Mouse (Mus musculus) hindbrain, embryonic 10.5 days (tissue): ENCODE data around the gene Neurl1b. TPM values are rescaled to one million over a fixed set of nuclear protein-coding genes. Genes with fewer than 3 reads are reported as not detected.

ENCODE experiments used
- DNase-seq: peaks from one replicate; pipeline ENCODE4 v3.0.0-alpha.2; 2017; ENCODE audit warnings: low spot score
- H3K27ac ChIP-seq: fragments of 300-500 bp; sonication (generic); 2 replicates; pipeline ENCODE4 v1.5.1; 2016; ENCODE audit warnings: mild to moderate bottlenecking, moderate library complexity
- H3K27me3 ChIP-seq: fragments of 300-500 bp; sonication (generic); 2 replicates; pipeline ENCODE4 v1.6.1; 2016; ENCODE audit warnings: mild to moderate bottlenecking; ENCODE audit not compliant: poor library complexity, insufficient read depth, severe bottlenecking
- H3K36me3 ChIP-seq: fragments of 300-500 bp; sonication (generic); 2 replicates; pipeline ENCODE4 v1.6.1; 2016; ENCODE audit warnings: mild to moderate bottlenecking, moderate library complexity
- H3K4me1 ChIP-seq: fragments of 300-500 bp; sonication (generic); replicated peaks from 2 replicates; pipeline ENCODE4 v1.6.1; 2016; ENCODE audit warnings: mild to moderate bottlenecking
- H3K4me3 ChIP-seq: fragments of 300-500 bp; sonication (generic); 2 replicates; pipeline ENCODE4 v1.5.1; 2016; ENCODE audit warnings: mild to moderate bottlenecking, moderate library complexity
- H3K9me3 ChIP-seq: fragments of 300-500 bp; sonication (generic); 2 replicates; pipeline ENCODE4 v1.6.1; 2016; ENCODE audit warnings: mild to moderate bottlenecking, moderate library complexity
- WGBS: fragments of 180-500 bp; shearing (Covaris S2); methylation state at CpG from one replicate; pipeline ENCODE4 v1.1.7; 2016; 5-methylcytosine and 5-hydroxymethylcytosine counted together
- polyA plus RNA-seq: library from polyadenylated mRNA; unstranded; fragments of >200 nt; fragmentation: Nextera tagmentation; extraction: Ambion mirVana; gene quantifications from 2 replicates; pipeline ENCODE4 v1.2.1, GENCODE M21; 2016

The Neurl1b gene
- polyA plus RNA-seq, 1 experiment from 2014 or later, result 0.16 TPM

DNA sequence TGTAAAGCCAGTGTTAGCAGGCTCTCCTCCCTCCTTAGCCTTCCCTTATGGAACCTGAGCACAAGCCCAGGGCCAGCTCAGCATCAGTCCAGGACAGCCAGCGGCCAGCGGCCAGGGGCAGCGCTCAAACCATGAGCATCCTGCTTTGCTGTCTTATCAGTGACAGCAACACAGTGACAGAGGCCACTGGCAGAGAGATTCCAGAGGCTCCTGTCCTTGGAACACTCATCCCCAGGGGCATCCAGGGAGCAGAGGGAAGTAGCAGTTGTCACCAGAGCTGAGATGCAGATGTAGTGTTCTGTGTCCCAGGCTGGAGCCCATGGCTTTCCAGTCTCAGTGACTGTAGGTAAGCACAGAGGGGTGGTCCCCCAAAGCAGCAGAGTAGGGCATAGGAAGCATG, 32.5 kb upstream of the Neurl1b start:
- no peaks in the 10 kb centered on the region for H3K36me3 ChIP-seq

DNA sequence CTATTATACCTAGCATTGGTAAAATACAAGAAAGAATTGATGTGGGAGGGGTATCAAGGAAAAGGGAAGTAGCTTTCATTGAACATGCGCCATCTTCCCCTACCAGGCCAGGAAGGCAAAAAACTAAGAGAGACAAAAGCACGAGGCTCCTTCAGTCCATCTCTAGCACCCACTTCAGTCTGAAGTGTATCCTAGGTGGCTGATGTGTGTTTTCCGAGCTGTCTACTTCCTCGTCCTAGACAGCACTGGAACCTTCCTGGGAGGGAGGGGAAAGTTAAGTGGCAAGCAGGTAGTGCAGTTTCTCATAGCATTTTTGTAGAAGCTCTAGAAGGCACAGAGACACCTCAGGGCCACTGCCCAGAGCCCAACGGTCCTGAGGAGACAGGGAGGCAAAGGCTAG, 31.9 kb upstream of the Neurl1b start:
- Histone ChIP-seq H3K9me3 (no peaks in the 10 kb centered on the region), H3K27me3 (no peaks in the 10 kb centered on the region), H3K36me3 (no peaks in the 10 kb centered on the region), H3K4me1 (peaks cover 30% of the 10 kb centered on the region), H3K27ac (no peak overlapping the region), H3K4me3 (no peak overlapping the region)
- WGBS, result 84% methylated on average over 5 of the region's 5 CpGs
- no peak for DNase-seq

More for the DNA sequence above, 32.5 kb upstream of the Neurl1b start:
- peaks cover 27% of the 10 kb centered on the region for H3K4me1 ChIP-seq
- no peaks in the 10 kb centered on the region for H3K9me3 ChIP-seq
- no peaks in the 10 kb centered on the region for H3K27me3 ChIP-seq
- H3K4me3 ChIP-seq, result no peak overlapping the region
- no peak for DNase-seq
- peak overlapping the region; percentile 20; the same call in 1 of the 2 replicates for H3K27ac ChIP-seq
- 71% methylated on average over 3 of the region's 3 CpGs for WGBS

GRCm38 (mm10) chr17:26384111-26384510, 30.5 kb upstream of the Neurl1b start:
- WGBS, result 91% methylated on average over 3 of the region's 3 CpGs
- Histone ChIP-seq H3K4me3 (no peak overlapping the region), H3K27me3 (no peaks in the 10 kb centered on the region), H3K4me1 (peaks cover 30% of the 10 kb centered on the region), H3K27ac (no peak overlapping the region), H3K9me3 (no peaks in the 10 kb centered on the region), H3K36me3 (no peaks in the 10 kb centered on the region)
- DNase-seq, result no peak

DNA sequence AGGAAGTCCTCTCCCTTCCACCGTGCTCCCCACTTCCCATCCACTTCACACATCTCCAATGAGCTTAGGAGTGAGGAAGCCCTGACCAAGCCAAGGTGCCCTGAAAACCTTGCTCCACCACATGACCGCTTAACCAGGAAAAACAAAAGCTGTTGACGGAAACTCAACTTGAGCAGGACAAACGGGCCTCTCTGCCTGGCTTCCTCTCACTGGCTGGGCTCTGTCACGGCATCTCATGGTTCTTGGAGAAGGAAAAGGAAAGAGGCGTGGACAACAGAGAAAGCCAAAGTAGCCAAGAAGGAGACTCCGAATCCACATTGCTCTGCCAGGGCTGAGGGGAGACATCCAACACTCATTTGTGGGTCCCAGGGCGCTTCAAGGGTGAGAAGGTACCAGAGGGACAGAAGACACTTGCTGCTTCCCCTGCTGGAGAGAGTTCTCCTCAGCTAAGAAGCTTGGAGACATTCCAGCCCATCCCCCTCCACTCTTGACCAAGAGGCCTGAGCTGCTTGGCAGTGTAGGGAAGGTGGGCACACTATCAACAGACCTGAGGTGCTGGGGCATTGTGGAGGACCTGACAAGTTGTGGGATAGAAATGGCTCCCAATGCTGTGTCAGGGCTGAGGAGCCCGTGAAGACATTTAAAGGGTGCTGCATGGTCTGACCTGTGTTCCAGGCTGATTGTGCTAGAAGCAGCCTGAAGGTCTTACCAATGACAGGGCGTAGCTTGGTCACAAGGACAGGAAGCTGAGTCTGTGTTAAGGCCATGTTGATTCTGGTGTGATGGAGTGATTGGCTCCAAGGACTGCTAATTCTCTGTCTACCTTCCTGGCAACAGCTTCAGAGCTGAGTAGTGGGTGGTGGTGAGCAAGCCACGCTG, 29.1 kb upstream of the Neurl1b start:
- WGBS, result 89% methylated on average over 11 of the region's 11 CpGs
- Histone ChIP-seq H3K27me3 (no peaks in the 10 kb centered on the region), H3K4me1 (peaks cover 23% of the 10 kb centered on the region), H3K4me3 (no peak overlapping the region), H3K9me3 (no peaks in the 10 kb centered on the region), H3K36me3 (no peaks in the 10 kb centered on the region), H3K27ac (no peak overlapping the region)
- no peak for DNase-seq

GRCm38 (mm10) chr17:26386131-26386481, 28.5 kb upstream of the Neurl1b start:
- Histone ChIP-seq H3K36me3 (no peaks in the 10 kb centered on the region), H3K27me3 (no peaks in the 10 kb centered on the region), H3K4me1 (peaks cover 17% of the 10 kb centered on the region), H3K4me3 (no peak overlapping the region), H3K27ac (no peak overlapping the region), H3K9me3 (no peaks in the 10 kb centered on the region)
- no peak for DNase-seq
- 90% methylated on average over 3 of the region's 3 CpGs for WGBS

DNA sequence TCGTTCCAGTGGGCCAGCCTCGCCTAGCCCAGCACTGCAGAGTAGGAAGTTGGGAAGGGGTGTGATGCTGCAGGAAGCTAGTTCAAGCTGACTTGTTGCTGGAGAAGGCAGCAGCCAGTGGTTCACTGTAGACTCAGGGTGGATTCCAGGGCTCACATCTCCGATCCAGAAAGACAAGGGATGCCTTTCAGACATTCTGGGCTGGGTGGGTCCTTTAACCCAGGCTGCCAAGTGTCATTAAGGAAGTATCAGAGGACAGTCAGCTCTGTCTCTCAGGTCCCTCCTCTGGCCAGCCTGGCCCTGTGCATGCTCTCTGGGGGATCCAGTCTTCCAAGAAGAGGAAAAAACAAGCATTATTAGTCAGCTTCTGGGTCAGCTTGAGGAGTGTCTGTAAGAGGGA, 26.5 kb upstream of the Neurl1b start:
- WGBS, result 72% methylated on average over 3 of the region's 3 CpGs
- Histone ChIP-seq H3K4me1 (peaks cover 4% of the 10 kb centered on the region; the same call in 1 of the 2 replicates), H3K36me3 (no peaks in the 10 kb centered on the region), H3K27me3 (no peaks in the 10 kb centered on the region), H3K4me3 (no peak overlapping the region), H3K9me3 (no peaks in the 10 kb centered on the region), H3K27ac (no peak overlapping the region)
- no peak for DNase-seq

DNA sequence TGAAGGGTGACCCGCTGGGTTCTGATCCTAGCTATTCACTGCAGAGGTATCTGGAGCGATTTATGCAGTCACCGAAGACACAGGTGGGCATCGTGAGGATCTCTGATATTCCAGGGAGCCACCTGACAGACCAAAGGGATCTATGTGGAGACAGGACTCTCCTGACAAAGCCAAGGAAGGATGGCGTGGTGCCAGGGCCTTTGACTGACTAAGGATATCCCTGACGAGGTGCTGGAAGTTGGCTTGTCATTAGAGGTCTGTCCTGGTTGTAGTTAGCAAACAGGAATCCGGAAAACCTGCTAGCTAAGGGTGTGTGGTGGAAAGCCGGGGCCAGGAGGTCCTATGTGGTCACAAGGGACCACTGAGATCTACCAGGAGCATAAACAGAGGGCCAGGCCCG, 25.4 kb upstream of the Neurl1b start:
- H3K4me3 ChIP-seq, result no peak overlapping the region
- DNase-seq, result no peak
- no peaks in the 10 kb centered on the region for H3K36me3 ChIP-seq
- peaks cover 4% of the 10 kb centered on the region; the same call in 1 of the 2 replicates for H3K4me1 ChIP-seq
- H3K9me3 ChIP-seq, result no peaks in the 10 kb centered on the region; the same call in 1 of the 2 replicates
- H3K27ac ChIP-seq, result no peak overlapping the region
- WGBS, result 88% methylated on average over 9 of the region's 9 CpGs
- H3K27me3 ChIP-seq, result no peaks in the 10 kb centered on the region

DNA sequence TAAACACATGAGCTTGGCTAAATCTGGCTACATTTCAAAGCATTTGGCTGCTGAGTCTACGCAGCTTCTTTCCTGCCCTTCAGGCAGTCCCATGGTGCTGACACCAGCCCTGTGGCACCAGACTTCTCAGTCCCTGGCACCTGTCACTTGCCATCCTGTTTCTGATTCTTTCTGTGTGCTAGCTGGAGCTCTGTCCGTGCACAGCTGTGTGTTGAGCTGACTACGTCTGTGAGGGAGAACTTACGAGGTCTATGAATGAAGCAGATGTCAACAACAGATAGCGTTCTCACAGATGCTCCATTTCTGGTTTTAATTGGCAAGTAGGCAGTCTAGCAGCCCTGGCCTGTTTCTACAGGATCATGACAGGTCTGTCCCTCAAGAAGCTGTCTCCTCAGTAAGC, 24.0 kb upstream of the Neurl1b start:
- Histone ChIP-seq H3K36me3 (no peaks in the 10 kb centered on the region), H3K4me1 (peaks cover 4% of the 10 kb centered on the region; the same call in 1 of the 2 replicates), H3K9me3 (no peaks in the 10 kb centered on the region; the same call in 1 of the 2 replicates), H3K27ac (no peak overlapping the region), H3K27me3 (no peaks in the 10 kb centered on the region), H3K4me3 (no peak overlapping the region)
- 84% methylated on average over 5 of the region's 5 CpGs for WGBS
- no peak for DNase-seq

- no peak for DNase-seq
- 83% methylated on average over 7 of the region's 7 CpGs for WGBS
These were observed 22.3 kb upstream of the Neurl1b start for GRCm38 (mm10) chr17:26392355-26392754.

GRCm38 (mm10) chr17:26396765-26397164, 17.9 kb upstream of the Neurl1b start:
- Histone ChIP-seq H3K27me3 (no peaks in the 10 kb centered on the region), H3K4me1 (no peaks in the 10 kb centered on the region), H3K4me3 (no peak overlapping the region), H3K27ac (no peak overlapping the region), H3K36me3 (no peaks in the 10 kb centered on the region), H3K9me3 (no peaks in the 10 kb centered on the region; the same call in 1 of the 2 replicates)
- DNase-seq, result no peak
- 82% methylated on average over 3 of the region's 3 CpGs for WGBS

More at GRCm38 (mm10) chr17:26392355-26392754, 22.3 kb upstream of the Neurl1b start:
- H3K4me3 ChIP-seq, result no peak overlapping the region
- H3K9me3 ChIP-seq, result no peaks in the 10 kb centered on the region; the same call in 1 of the 2 replicates
- no peaks in the 10 kb centered on the region for H3K36me3 ChIP-seq
- peaks cover 2% of the 10 kb centered on the region; the same call in 1 of the 2 replicates for H3K4me1 ChIP-seq
- no peaks in the 10 kb centered on the region for H3K27me3 ChIP-seq
- H3K27ac ChIP-seq, result no peak overlapping the region

DNA sequence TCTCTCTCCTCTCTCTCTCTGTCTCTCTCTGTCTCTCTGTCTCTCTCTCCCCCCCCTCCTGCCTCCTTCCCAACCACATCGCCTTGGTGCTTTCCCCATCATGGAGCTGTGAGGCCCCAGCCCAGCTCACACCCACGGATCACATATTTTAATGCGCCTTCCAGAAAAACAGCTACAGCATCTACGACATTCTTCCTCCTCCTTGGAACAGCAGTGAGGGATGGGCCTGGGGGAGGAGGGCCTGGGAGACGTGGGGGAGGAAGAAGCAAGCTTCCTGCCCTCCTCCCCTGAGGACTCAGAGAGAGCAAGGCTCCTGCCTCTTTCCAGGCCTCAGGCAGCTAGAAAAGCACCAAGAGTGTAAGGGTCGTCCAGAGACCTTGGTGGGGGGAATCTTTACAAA, 17.3 kb upstream of the Neurl1b start:
- no peak for DNase-seq
- no peaks in the 10 kb centered on the region; the same call in 1 of the 2 replicates for H3K9me3 ChIP-seq
- no peak overlapping the region for H3K4me3 ChIP-seq
- H3K4me1 ChIP-seq, result no peaks in the 10 kb centered on the region
- H3K36me3 ChIP-seq, result no peaks in the 10 kb centered on the region
- no peaks in the 10 kb centered on the region for H3K27me3 ChIP-seq
- WGBS, result 63% methylated on average over 6 of the region's 6 CpGs
- no peak overlapping the region for H3K27ac ChIP-seq

GRCm38 (mm10) chr17:26405340-26406100, 9.1 kb upstream of the Neurl1b start:
- Histone ChIP-seq H3K9me3 (no peaks in the 10 kb centered on the region), H3K27me3 (peaks cover 7% of the 10 kb centered on the region), H3K27ac (no peak overlapping the region), H3K36me3 (no peaks in the 10 kb centered on the region), H3K4me1 (no peaks in the 10 kb centered on the region), H3K4me3 (no peak overlapping the region)
- DNase-seq, result no peak
- WGBS, result 83% methylated on average over 10 of the region's 10 CpGs

DNA sequence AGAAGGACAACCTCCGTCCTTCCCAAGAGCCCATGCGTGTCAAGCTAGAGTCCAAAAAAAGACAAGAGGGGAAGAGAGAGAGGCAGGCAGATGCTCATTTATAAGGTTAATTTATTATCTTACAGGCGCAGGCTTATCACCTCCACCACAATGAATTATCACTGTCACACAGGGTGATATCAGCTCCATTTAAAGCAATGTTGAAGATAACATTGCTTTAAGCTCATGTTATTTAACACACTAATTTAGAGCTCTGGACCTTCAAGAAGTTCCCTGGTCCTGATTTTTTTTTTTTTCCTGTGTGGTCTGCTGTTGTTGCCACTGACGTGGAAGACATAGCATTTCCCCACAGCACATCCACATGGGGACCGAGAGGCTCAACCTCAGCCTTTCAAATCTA, 1.7 kb upstream of the Neurl1b start:
- Histone ChIP-seq H3K36me3 (no peaks in the 10 kb centered on the region), H3K27ac (no peak overlapping the region), H3K27me3 (peaks cover 74% of the 10 kb centered on the region), H3K4me3 (no peak overlapping the region), H3K4me1 (peaks cover 23% of the 10 kb centered on the region), H3K9me3 (no peaks in the 10 kb centered on the region)
- DNase-seq, result no peak
- 91% methylated on average over 5 of the region's 5 CpGs for WGBS
